Mouse (Mus musculus) right cerebral cortex, postnatal 10 days (tissue): ENCODE results near the gene Klhl31.

Experiments used
- DNase-seq, 2 experiments: peaks; one replicate each; pipeline ENCODE4 v3.0.0; 2021; ENCODE audit warnings: low spot score in 2 of 2

Klhl31 gene

GRCm38 (mm10) chr9:77623318-77624050 is 12.8 kb upstream of the Klhl31 start:
- DNase-seq, result no peak

- DNase-seq, result no peak
These were observed 12.1 kb upstream of the Klhl31 start for GRCm38 (mm10) chr9:77624171-77624570.

GRCm38 (mm10) chr9:77628676-77629075 is 7.6 kb upstream of the Klhl31 start:
- no peak for DNase-seq

GRCm38 (mm10) chr9:77629708-77630107 is 6.6 kb upstream of the Klhl31 start:
- no peak for DNase-seq

GRCm38 (mm10) chr9:77630764-77631163 is 5.5 kb upstream of the Klhl31 start:
- no peak for DNase-seq

- no peak for DNase-seq
These were observed 3.9 kb upstream of the Klhl31 start for GRCm38 (mm10) chr9:77632432-77632831.

- no peak for DNase-seq
These were observed 297 bp upstream of the Klhl31 start for GRCm38 (mm10) chr9:77636003-77636402.

GRCm38 (mm10) chr9:77637357-77637756 is 1.1 kb downstream of the Klhl31 start:
- peak in 1 of 2 experiments; percentile 21 for DNase-seq

GRCm38 (mm10) chr9:77645176-77645575 is 8.9 kb downstream of the Klhl31 start:
- no peak for DNase-seq

GRCm38 (mm10) chr9:77651847-77652246 is 15.5 kb downstream of the Klhl31 start:
- no peak for DNase-seq

GRCm38 (mm10) chr9:77653907-77654306 is 17.6 kb downstream of the Klhl31 start:
- DNase-seq, result no peak

GRCm38 (mm10) chr9:77655181-77655934 is 19.1 kb downstream of the Klhl31 start:
- peak; percentile 52 to 59 for DNase-seq

GRCm38 (mm10) chr9:77655935-77656288 is 19.6 kb downstream of the Klhl31 start:
- peak; percentile 65 to 75 for DNase-seq

GRCm38 (mm10) chr9:77662917-77663316 is 26.6 kb downstream of the Klhl31 start:
- no peak for DNase-seq

GRCm38 (mm10) chr9:77670095-77670494 is 33.8 kb downstream of the Klhl31 start:
- DNase-seq, result no peak

GRCm38 (mm10) chr9:77671004-77671403 is 34.7 kb downstream of the Klhl31 start:
- DNase-seq, result no peak

GRCm38 (mm10) chr9:77673218-77673617 is 36.9 kb downstream of the Klhl31 start:
- no peak for DNase-seq

- no peak for DNase-seq
These were observed 37.7 kb downstream of the Klhl31 start for GRCm38 (mm10) chr9:77673986-77674385.

GRCm38 (mm10) chr9:77684938-77685337 is 48.6 kb downstream of the Klhl31 start:
- DNase-seq, result no peak

- DNase-seq, result no peak
These were observed 49.7 kb downstream of the Klhl31 start for GRCm38 (mm10) chr9:77685825-77686500.

- no peak for DNase-seq
These were observed 56.4 kb downstream of the Klhl31 start for GRCm38 (mm10) chr9:77692707-77693106.

GRCm38 (mm10) chr9:77693405-77693804 is 57.1 kb downstream of the Klhl31 start:
- DNase-seq, result no peak

GRCm38 (mm10) chr9:77695586-77695985 is 59.3 kb downstream of the Klhl31 start:
- DNase-seq, result no peak
